Mouse (Mus musculus) embryonic fibroblast, embryonic 13.5 days (primary cell): ENCODE measurements at regions not wholly inside any gene's neighbourhood (a gene's known extent, or its start where the extent isn't known, plus 50 kb on each side); places are given as distances from the start of the nearest gene placed in this dataset.

Experiments
- CTCF ChIP-seq: IDR thresholded peaks from 2 replicates; pipeline ENCODE4 v1.5.1; 2011; ENCODE audit warnings: mild to moderate bottlenecking, control low read depth, low read length, moderate library complexity, borderline replicate concordance; ENCODE audit not compliant: insufficient read depth
- POLR2A ChIP-seq: IDR thresholded peaks from 2 replicates; pipeline ENCODE4 v1.6.1; 2011; ENCODE audit warnings: low read depth, mild to moderate bottlenecking, control low read depth, low read length, moderate library complexity

- TF ChIP-seq CTCF (no peak; the same call in 1 of the 2 replicates), POLR2A (no peak)
Measured at GRCm38 (mm10) chr4:101366905-101367679, 52.0 kb upstream of the Ak4 start.
